Mouse (Mus musculus): Measurements from ENCODE around the gene Ntsr1. TPM values are rescaled to one million over a fixed set of nuclear protein-coding genes. Genes with fewer than 3 reads are reported as not detected.

Ntsr1 gene
- total RNA-seq, 2 experiments from 2014 or later = not detected

DNA sequence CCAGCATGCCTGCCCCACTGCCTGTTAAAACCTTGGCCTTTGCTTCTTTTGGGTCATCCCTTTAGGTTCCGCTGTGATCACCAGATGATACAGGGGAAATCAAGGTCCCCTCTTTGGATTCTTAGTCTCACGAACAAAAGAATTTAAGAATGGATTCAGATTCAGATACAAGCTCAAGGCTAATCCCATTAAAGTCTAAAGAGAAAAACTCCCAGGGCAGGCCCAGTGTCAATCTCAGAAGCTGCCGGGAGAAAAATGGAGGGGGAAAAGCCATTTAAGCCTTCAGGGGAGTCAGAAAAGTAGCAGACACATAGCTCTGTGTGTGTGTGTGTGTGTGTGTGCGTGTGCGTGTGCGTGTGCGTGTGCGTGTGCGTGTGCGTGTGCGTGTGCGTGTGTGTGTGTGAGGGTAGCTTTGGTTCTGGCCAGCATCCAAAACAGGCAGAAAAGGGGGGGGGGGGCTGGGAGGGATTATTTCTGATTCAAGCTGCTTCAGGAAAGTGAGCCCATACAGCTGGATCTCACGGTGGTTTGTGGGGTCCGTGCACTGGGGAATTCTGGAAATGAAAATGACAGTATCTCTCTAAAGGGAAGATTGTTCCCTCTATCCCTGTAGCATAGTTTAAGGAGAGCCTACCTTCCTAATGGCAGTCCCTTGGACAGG is 8.8 kb downstream of the Ntsr1 start:
- DNase-seq (ENCODE audit: low spot score) = no peak

DNA sequence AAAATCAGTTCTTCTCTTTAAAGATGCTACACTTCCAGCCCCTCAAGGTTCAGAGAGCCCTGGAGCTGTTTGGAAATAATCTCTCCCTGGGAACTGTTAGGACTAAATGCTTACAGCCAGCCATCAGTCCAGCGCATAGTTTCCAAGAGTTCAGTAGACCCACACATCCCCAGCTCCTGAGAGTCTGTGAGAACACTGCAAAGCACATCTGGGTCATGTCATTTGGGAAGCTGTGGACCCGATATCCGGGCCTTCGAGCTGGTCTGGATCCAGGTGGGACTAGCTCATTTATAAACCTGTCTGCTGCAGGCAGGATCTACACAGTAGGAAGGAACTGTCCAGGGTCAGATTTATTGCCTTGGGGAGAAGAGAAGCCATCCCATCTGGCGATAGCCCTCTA is 11.1 kb downstream of the Ntsr1 start:
- DNase-seq (ENCODE audit: low spot score) = no peak

- no peak for DNase-seq (ENCODE audit: low spot score)
Measured at GRCm38 (mm10) chr2:180511875-180512661, 12.3 kb downstream of the Ntsr1 start.

DNA sequence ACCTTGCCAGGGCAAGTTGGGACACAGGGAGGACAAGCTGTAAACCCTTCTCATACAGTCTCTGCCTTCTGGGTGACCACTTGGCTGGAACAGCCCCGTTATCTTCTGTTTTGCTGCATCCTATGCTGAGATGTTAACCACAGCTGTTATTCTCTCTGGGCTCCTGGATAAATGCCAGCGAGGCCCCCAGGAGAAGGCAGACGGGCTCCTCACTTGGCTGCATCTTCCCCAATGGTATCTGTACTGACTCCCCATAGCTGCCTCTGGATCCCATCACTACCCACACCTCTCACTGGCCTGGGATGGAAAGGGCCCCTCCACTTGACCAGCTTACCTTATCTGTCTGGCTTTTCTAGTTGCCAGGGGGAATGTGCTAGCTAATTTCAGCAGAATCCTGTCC is 13.2 kb downstream of the Ntsr1 start:
- DNase-seq (ENCODE audit: low spot score) = no peak

DNA sequence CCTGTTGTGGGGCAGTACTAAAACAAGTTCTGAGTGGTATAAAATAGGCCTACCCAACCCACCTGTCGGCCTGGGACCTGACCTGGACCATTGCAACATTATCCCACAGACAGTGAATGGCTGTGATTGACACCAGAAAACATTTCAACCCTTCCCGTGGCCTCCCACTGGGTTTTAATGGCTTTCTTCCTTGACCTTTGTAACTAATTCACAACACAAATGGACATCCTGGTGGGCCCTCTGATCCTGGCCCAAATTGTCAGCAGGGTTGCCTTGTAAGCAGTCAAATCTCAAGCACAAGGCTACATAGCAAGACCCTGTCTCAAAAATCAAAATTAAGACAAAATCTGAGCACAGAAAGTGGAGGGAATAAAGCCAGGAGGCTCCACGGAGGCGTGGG is 14.1 kb downstream of the Ntsr1 start:
- no peak for DNase-seq (ENCODE audit: low spot score)

DNA sequence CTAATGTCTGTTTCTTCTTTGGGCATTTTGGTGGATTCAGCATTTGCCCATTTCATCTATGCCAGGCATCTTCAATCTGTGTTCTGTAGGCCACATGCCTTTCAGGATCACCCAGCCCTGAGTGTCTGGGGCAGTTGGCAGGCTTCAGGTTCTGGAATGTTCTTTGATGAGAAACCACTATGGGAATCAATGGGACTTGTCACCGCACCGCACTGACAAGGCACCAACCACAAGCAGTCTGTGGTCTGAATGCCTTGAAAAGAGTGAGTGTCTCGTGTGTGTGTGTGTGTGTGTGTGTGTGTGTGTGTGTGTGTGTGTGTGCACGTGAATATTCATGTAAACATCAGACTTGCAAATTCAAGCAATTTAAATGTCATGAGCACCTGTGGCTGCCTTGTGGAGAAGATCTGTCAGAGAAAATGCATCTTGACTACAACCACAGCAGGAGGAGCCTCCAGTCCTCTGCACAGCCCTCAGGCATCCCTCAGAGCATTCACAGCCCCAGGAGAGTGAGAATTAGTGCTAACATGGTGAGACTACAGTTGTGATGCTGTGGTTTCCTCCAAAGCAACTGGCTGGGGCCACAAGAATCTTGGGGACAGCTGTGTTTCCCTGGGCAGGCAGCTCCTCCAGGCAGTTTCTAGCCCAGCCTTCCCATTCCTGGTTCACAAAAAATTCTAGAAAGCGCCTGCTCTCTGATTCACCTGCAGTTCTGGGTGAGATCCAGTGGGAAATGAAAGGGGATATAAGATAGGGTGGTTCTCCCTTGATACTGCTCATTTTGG is 21.9 kb downstream of the Ntsr1 start:
- DNase-seq (ENCODE audit: low spot score) = no peak

DNA sequence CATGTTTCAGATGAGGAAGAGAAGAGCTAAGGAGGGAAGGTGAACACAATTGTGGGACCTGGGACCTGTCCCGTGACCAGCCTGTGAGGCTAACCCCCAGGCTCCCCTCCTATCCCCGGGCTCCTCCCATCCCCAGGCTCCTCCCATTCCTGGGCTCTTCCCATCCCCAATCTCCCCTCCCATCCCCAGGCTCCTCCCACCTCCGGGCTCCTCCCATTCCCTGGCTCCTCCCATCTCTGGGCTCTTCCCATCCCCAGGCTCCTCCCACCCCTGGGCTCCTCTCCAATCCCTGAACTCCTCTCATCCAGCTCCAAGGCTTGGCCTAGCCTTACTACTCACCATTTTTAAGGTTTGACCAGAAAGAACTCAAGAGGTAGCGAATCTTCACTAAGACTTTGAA is 23.0 kb downstream of the Ntsr1 start:
- no peak for DNase-seq (ENCODE audit: low spot score)

- no peak for DNase-seq (ENCODE audit: low spot score)
Measured at GRCm38 (mm10) chr2:180527447-180527846, 27.7 kb downstream of the Ntsr1 start.

DNA sequence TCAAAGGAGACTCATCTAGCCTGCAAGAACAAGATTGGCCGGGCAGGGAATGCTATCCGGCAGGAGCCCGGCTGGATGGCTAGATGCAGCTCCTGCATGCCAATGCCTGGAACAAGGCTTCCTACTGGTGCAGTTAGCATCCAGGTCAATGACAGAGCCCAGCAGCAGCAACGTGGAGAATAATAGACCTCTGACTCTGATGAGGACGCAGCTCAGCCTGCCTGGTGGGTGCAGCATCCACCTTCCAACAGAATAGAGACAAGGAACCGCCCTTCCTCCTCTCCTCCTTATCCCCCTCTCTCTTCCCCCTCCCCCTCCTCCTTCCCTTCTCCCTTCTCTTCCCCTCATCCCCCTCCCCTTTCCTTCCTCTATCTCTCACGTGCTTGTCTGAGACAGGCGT is 28.1 kb downstream of the Ntsr1 start:
- DNase-seq (ENCODE audit: low spot score) = no peak

GRCm38 (mm10) chr2:180530130-180530529 is 30.4 kb downstream of the Ntsr1 start:
- DNase-seq (ENCODE audit: low spot score) = no peak

GRCm38 (mm10) chr2:180530584-180530983 is 30.8 kb downstream of the Ntsr1 start:
- no peak for DNase-seq (ENCODE audit: low spot score)

DNA sequence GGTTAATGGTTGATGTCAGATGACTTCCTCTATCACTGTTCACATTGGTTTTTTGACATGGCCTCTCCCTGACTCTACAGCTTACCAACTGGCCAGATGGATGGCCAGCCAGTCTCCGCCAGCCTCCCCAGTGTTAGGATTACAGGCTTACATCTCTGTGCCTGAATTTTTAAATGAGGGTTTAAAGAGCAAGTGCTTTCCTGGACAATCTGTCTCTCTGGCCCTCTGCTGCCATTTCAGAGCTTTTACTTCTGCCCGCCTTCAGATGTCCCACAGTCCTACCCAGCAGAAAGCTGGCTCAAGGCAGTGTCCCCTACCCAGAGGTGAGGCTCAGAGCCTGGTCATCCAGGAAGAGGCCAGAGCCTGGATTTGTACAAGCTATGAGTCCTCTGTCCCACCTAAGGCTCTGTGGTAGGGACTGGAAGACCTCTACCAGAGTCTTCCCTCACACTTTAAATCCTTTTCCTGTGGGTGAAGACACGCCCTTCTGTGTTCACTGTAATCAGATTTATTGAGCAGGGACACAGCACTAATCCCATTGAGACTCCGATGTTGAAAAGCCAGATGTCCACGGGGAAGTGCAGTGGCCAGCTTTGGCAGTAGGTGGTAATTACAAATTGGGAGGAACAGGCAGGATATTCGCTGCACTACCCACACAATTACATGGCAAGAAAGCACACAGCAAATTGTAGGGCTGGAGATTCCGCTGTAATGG is 32.1 kb downstream of the Ntsr1 start:
- no peak for DNase-seq (ENCODE audit: low spot score)

GRCm38 (mm10) chr2:180532386-180532995 is 32.7 kb downstream of the Ntsr1 start:
- DNase-seq (ENCODE audit: low spot score) = peak; percentile 5

GRCm38 (mm10) chr2:180533237-180533636 is 33.5 kb downstream of the Ntsr1 start:
- no peak for DNase-seq (ENCODE audit: low spot score)

GRCm38 (mm10) chr2:180543675-180544074 is 43.9 kb downstream of the Ntsr1 start:
- no peak for DNase-seq (ENCODE audit: low spot score)

- DNase-seq (ENCODE audit: low spot score) = no peak
Measured at GRCm38 (mm10) chr2:180545046-180545445, 45.3 kb downstream of the Ntsr1 start.

DNA sequence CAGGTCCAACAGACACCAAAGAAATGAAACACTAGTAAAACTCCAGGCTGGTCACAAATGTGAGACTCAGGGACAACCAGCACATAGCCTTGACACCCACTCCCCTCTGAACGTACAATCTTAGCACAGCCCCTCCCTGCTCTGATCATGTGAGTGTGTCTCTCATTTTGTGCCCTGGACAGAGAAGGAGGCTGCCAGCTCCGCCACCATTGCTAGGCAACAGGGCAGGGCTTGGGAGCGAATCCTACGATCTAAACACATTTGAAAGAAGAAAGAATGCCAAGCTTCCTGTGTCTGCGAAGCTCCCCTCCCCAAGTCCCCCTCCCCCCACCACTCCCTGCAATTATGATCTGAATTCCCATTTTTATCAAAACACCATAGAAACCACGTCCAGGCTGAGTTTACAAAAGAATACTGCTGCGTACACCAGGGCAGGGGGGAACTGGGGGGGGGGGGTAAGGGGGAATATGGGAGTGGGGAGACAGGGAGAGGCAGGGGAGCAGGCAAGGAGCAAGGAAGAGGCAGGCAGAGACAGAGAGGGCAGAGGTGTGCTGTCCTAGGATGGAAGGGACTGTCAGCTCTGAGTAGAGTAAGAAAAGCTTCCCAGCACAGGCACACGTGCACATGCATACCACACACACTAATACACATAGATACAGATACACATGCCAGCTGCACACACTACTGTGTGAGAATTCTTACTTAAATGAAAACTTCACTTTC is 47.8 kb downstream of the Ntsr1 start:
- DNase-seq (ENCODE audit: low spot score) = no peak

- no peak for DNase-seq (ENCODE audit: low spot score)
Measured at GRCm38 (mm10) chr2:180552340-180552739, 52.6 kb downstream of the Ntsr1 start.

- no peak for DNase-seq (ENCODE audit: low spot score)
Measured at GRCm38 (mm10) chr2:180555219-180555618, 55.4 kb downstream of the Ntsr1 start.

- DNase-seq (ENCODE audit: low spot score) = no peak
Measured at GRCm38 (mm10) chr2:180556470-180556869, 56.7 kb downstream of the Ntsr1 start.

- DNase-seq (ENCODE audit: low spot score) = no peak
Measured at GRCm38 (mm10) chr2:180560245-180560644, 60.5 kb downstream of the Ntsr1 start.

All from gastrocnemius, adult 18-20 months (tissue).